Mouse (Mus musculus) liver, embryonic 14.5 days (tissue): Measurements from ENCODE around the gene Snrpd3. TPM values are rescaled to one million over a fixed set of nuclear protein-coding genes. Genes with fewer than 3 reads are reported as not detected.

ENCODE experiments used
- ATAC-seq: fragments of 200-750 bp; cut with Nextera tagmentation; 2 replicates; pipeline ENCODE4 v1.8.0; 2017; ENCODE audit warnings: moderate number of reproducible peaks, mild to moderate bottlenecking, moderate library complexity; ENCODE audit not compliant: insufficient read depth
- DNase-seq, 3 experiments: peaks; one replicate each; pipeline ENCODE4 v3.0.0-alpha.2; 2012 to 2013; ENCODE audit warnings: low read depth in 3 of 3, low spot score in 3 of 3
- H3K27ac ChIP-seq: fragments of 300-500 bp; sonication (generic); 2 replicates; pipeline ENCODE4 v1.5.1; 2014; ENCODE audit warnings: moderate library complexity, mild to moderate bottlenecking, control low read depth, inconsistent platforms
- H3K27me3 ChIP-seq: fragments of 300-500 bp; sonication (generic); 2 replicates; pipeline ENCODE4 v1.6.1; 2014; ENCODE audit warnings: mild to moderate bottlenecking, low read length, moderate library complexity; ENCODE audit not compliant: control insufficient read depth, insufficient read depth
- H3K36me3 ChIP-seq: fragments of 300-500 bp; sonication (generic); replicated peaks from 2 replicates; pipeline ENCODE4 v1.6.1; 2014; ENCODE audit warnings: low read depth; ENCODE audit not compliant: control insufficient read depth, insufficient read depth
- H3K4me1 ChIP-seq, 2 experiments: fragments of 200-500 bp in 1 of 2; fragments of 300-500 bp in 1 of 2; sonication (generic) in 1 of 2; replicated peaks; 2 replicates each; pipeline ENCODE4 v1.6.1; 2012 to 2014; ENCODE audit warnings: antibody characterized with exemption in 1 of 2, inconsistent platforms in 1 of 2, low read length in 1 of 2; ENCODE audit not compliant: control insufficient read depth in 2 of 2, insufficient read depth in 2 of 2
- H3K4me2 ChIP-seq: fragments of 300-500 bp; sonication (generic); 2 replicates; pipeline ENCODE4 v1.6.1; 2014; ENCODE audit warnings: low read depth, mild to moderate bottlenecking, control low read depth, moderate library complexity
- H3K4me3 ChIP-seq, 2 experiments: fragments of 200-500 bp in 1 of 2; fragments of 300-500 bp in 1 of 2; sonication (generic) in 1 of 2; 2 replicates each; pipeline ENCODE4 v1.5.1; 2012 to 2014; ENCODE audit warnings: low read depth in 2 of 2, low read length in 2 of 2, mild to moderate bottlenecking in 2 of 2, control low read depth in 1 of 2, inconsistent platforms in 1 of 2, moderate library complexity in 1 of 2; ENCODE audit not compliant: insufficient read depth in 1 of 2
- H3K9ac ChIP-seq: fragments of 300-500 bp; sonication (generic); replicated peaks from 2 replicates; pipeline ENCODE4 v1.6.1; 2014; ENCODE audit warnings: mild to moderate bottlenecking, control low read depth, moderate library complexity
- H3K9me3 ChIP-seq: fragments of 300-500 bp; sonication (generic); 2 replicates; pipeline ENCODE4 v1.6.1; 2016; ENCODE audit warnings: low read length, mixed read lengths; ENCODE audit not compliant: control insufficient read depth
- CTCF ChIP-seq: IDR thresholded peaks from 2 replicates; pipeline ENCODE4 v1.5.1; 2016; ENCODE audit warnings: antibody characterized with exemption, low read depth, control low read depth
- EP300 ChIP-seq: IDR thresholded peaks from 2 replicates; pipeline ENCODE4 v1.6.1; 2016; ENCODE audit warnings: antibody characterized with exemption, low read depth
- WGBS: fragments of 180-500 bp; shearing (Covaris S2); extraction: QIAGEN DNeasy Blood & Tissue Kit; methylation state at CpG from one replicate; pipeline ENCODE4 v1.1.7; 2014; ENCODE audit not compliant: insufficient replicate concordance; 5-methylcytosine and 5-hydroxymethylcytosine counted together
- polyA plus RNA-seq, 2 experiments: library from polyadenylated mRNA; depleted of rRNA in 1 of 2; stranded (reverse) in 1 of 2; unstranded in 1 of 2; fragments of >200 nt; fragmentation: Nextera tagmentation in 1 of 2; extraction: Ambion mirVana in 1 of 2; gene quantifications; 2 replicates each; pipeline versions ENCODE4 v1.2.1 to v1.2.3; 2012 to 2014

Gene Snrpd3
- polyA plus RNA-seq, 2 experiments = 60.5 to 82.2 TPM

- 56% methylated on average over 3 of the region's 3 CpGs for WGBS
- peak overlapping the region in 1 of 2 experiments; percentile 10; a peak in 1 of 4 replicates for H3K4me3 ChIP-seq
- H3K27me3 ChIP-seq = no peaks in the 10 kb centered on the region
- no peak overlapping the region; the same call in 1 of the 2 replicates for H3K9ac ChIP-seq
- peak overlapping the region; percentile 50 for H3K4me2 ChIP-seq
- peaks cover 8 to 19% of the 10 kb centered on the region in 2 experiments for H3K4me1 ChIP-seq
- DNase-seq = no peak
- H3K27ac ChIP-seq = peak overlapping the region; percentile 28; the same call in 1 of the 2 replicates
- H3K9me3 ChIP-seq = no peaks in the 10 kb centered on the region
- no peak for ATAC-seq
- TF ChIP-seq CTCF (no peak), EP300 (no peak)
- H3K36me3 ChIP-seq = peaks cover 2% of the 10 kb centered on the region; the same call in 1 of the 2 replicates
Measured at GRCm38 (mm10) chr10:75499791-75500190, 17.6 kb upstream of the Snrpd3 start.

- peak overlapping the region; percentile 50 for H3K4me2 ChIP-seq
- no peaks in the 10 kb centered on the region for H3K9me3 ChIP-seq
- peak overlapping the region; percentile 42 for H3K27ac ChIP-seq
- H3K4me1 ChIP-seq = peaks cover 8 to 21% of the 10 kb centered on the region in 2 experiments
- peak; percentile 74 for ATAC-seq
- WGBS = 39% methylated on average over 7 of the region's 7 CpGs
- no peaks in the 10 kb centered on the region for H3K27me3 ChIP-seq
- H3K36me3 ChIP-seq = peaks cover 2% of the 10 kb centered on the region; the same call in 1 of the 2 replicates
- no peak overlapping the region; the same call in 1 of the 2 replicates for H3K9ac ChIP-seq
- TF ChIP-seq CTCF (peak; percentile 7; the same call in 1 of the 2 replicates), EP300 (peak; percentile 69)
- peak overlapping the region in 1 of 2 experiments; percentile 10; a peak in 1 of 4 replicates for H3K4me3 ChIP-seq
- DNase-seq = peak; percentile 24 to 53 (median 38)
Measured at GRCm38 (mm10) chr10:75500345-75500744, 17.0 kb upstream of the Snrpd3 start.

- Histone ChIP-seq H3K4me1 (peaks cover 8 to 20% of the 10 kb centered on the region in 2 experiments), H3K27ac (no peak overlapping the region), H3K9ac (no peak overlapping the region), H3K4me2 (no peak overlapping the region), H3K36me3 (peaks cover 6% of the 10 kb centered on the region), H3K9me3 (no peaks in the 10 kb centered on the region), H3K27me3 (no peaks in the 10 kb centered on the region), H3K4me3 (no peak overlapping the region)
- 81% methylated on average over 1 of the region's 1 CpGs for WGBS
- DNase-seq = no peak
- no peak for TF ChIP-seq CTCF
- no peak for ATAC-seq
Measured at GRCm38 (mm10) chr10:75501641-75502040, 15.7 kb upstream of the Snrpd3 start.

- TF ChIP-seq CTCF (no peak), EP300 (no peak)
- H3K9me3 ChIP-seq = no peaks in the 10 kb centered on the region
- no peak overlapping the region for H3K27ac ChIP-seq
- no peak overlapping the region for H3K4me2 ChIP-seq
- 85% methylated on average over 7 of the region's 7 CpGs for WGBS
- H3K9ac ChIP-seq = no peak overlapping the region
- DNase-seq (no peak), ATAC-seq (no peak)
- H3K27me3 ChIP-seq = no peaks in the 10 kb centered on the region
- H3K4me1 ChIP-seq = peaks cover 8 to 20% of the 10 kb centered on the region in 2 experiments
- H3K36me3 ChIP-seq = peaks cover 25% of the 10 kb centered on the region
- no peak overlapping the region for H3K4me3 ChIP-seq
Measured at GRCm38 (mm10) chr10:75503692-75504091, 13.7 kb upstream of the Snrpd3 start.

GRCm38 (mm10) chr10:75504234-75505129 is 12.9 kb upstream of the Snrpd3 start:
- DNase-seq (no peak), ATAC-seq (peak; percentile 60)
- H3K27ac ChIP-seq = peak overlapping the region; percentile 9; the same call in 1 of the 2 replicates
- no peaks in the 10 kb centered on the region for H3K9me3 ChIP-seq
- 51% methylated on average over 8 of the region's 8 CpGs for WGBS
- peaks cover 33% of the 10 kb centered on the region for H3K36me3 ChIP-seq
- H3K9ac ChIP-seq = no peak overlapping the region
- peaks cover 8 to 18% of the 10 kb centered on the region in 2 experiments for H3K4me1 ChIP-seq
- TF ChIP-seq EP300 (no peak), CTCF (no peak)
- H3K4me3 ChIP-seq = no peak overlapping the region
- H3K27me3 ChIP-seq = no peaks in the 10 kb centered on the region
- H3K4me2 ChIP-seq = no peak overlapping the region
